Mouse (Mus musculus) fibroblast of lung, adult 2 months (primary cell): ENCODE measurements at regions not wholly inside any gene's neighbourhood (a gene's known extent, or its start where the extent isn't known, plus 50 kb on each side); places are given as distances from the start of the nearest gene placed in this dataset.
A peak's percentile ranks its signal among the peaks of the same experiment; 100 is the strongest.
"Not testable (repeated sequence)": the region's sequence is repeated elsewhere in the genome, so short reads cannot be mapped to it uniquely, and the experiment has no call there.

Source experiments
- DNase-seq: peaks from one replicate; pipeline ENCODE4 v3.0.0-alpha.2; 2011; ENCODE audit warnings: low read depth

GRCm38 (mm10) chr4:55279351-55279750, 70.5 kb upstream of the Rad23b start:
- not testable (repeated sequence) for DNase-seq

GRCm38 (mm10) chr4:55280706-55281105, 69.1 kb upstream of the Rad23b start:
- no peak for DNase-seq

GRCm38 (mm10) chr4:55281486-55282096, 68.3 kb upstream of the Rad23b start:
- DNase-seq: no peak

GRCm38 (mm10) chr4:55282474-55282873, 67.4 kb upstream of the Rad23b start:
- DNase-seq: no peak

GRCm38 (mm10) chr4:55284722-55285225, 65.1 kb upstream of the Rad23b start:
- DNase-seq: no peak

GRCm38 (mm10) chr4:55285641-55286040, 64.2 kb upstream of the Rad23b start:
- DNase-seq: peak; percentile 51

- no peak for DNase-seq
Observed at GRCm38 (mm10) chr4:55288456-55288855, 61.4 kb upstream of the Rad23b start.

GRCm38 (mm10) chr4:55292277-55292676, 57.6 kb upstream of the Rad23b start:
- DNase-seq: no peak

GRCm38 (mm10) chr4:55292701-55293100, 57.1 kb upstream of the Rad23b start:
- DNase-seq: no peak

GRCm38 (mm10) chr4:55293347-55294079, 56.3 kb upstream of the Rad23b start:
- DNase-seq: no peak

- DNase-seq: no peak
Observed at GRCm38 (mm10) chr4:55294255-55294687, 55.6 kb upstream of the Rad23b start.

- DNase-seq: no peak
Observed at GRCm38 (mm10) chr4:55297841-55298240, 52.0 kb upstream of the Rad23b start.
